Mouse (Mus musculus) gastrocnemius, postnatal 10 days (tissue): ENCODE measurements at regions not wholly inside any gene's neighbourhood (a gene's known extent, or its start where the extent isn't known, plus 50 kb on each side); places are given as distances from the start of the nearest gene placed in this dataset.

Experiments used
- DNase-seq: peaks from one replicate; pipeline ENCODE4 v3.0.0; 2021; ENCODE audit warnings: mixed read lengths

- no peak for DNase-seq
These were observed 297.8 kb upstream of the Runx1 start for GRCm38 (mm10) chr16:93123707-93124106.

GRCm38 (mm10) chr16:93116111-93116969, 290.4 kb upstream of the Runx1 start:
- no peak for DNase-seq

- no peak for DNase-seq
These were observed 285.0 kb upstream of the Runx1 start for GRCm38 (mm10) chr16:93110912-93111311.

- no peak for DNase-seq
These were observed 284.5 kb upstream of the Runx1 start for GRCm38 (mm10) chr16:93110451-93110850.

- DNase-seq: no peak
These were observed 283.9 kb upstream of the Runx1 start for GRCm38 (mm10) chr16:93109683-93110407.

- DNase-seq: no peak
These were observed 281.5 kb upstream of the Runx1 start for GRCm38 (mm10) chr16:93107524-93107845.

- DNase-seq: peak; percentile 58
These were observed 281.0 kb upstream of the Runx1 start for GRCm38 (mm10) chr16:93106811-93107523.

GRCm38 (mm10) chr16:93102174-93102573, 276.2 kb upstream of the Runx1 start:
- no peak for DNase-seq

- DNase-seq: no peak
These were observed 272.1 kb upstream of the Runx1 start for GRCm38 (mm10) chr16:93098057-93098456.

- DNase-seq: no peak
These were observed 270.2 kb upstream of the Runx1 start for GRCm38 (mm10) chr16:93096175-93096574.

GRCm38 (mm10) chr16:93092796-93093195, 266.8 kb upstream of the Runx1 start:
- no peak for DNase-seq

GRCm38 (mm10) chr16:93085227-93085883, 259.4 kb upstream of the Runx1 start:
- no peak for DNase-seq

GRCm38 (mm10) chr16:93083756-93084155, 257.8 kb upstream of the Runx1 start:
- no peak for DNase-seq

GRCm38 (mm10) chr16:93083142-93083541, 257.2 kb upstream of the Runx1 start:
- DNase-seq: no peak

- no peak for DNase-seq
These were observed 255.6 kb upstream of the Runx1 start for GRCm38 (mm10) chr16:93081533-93081932.

GRCm38 (mm10) chr16:93079660-93080390, 253.9 kb upstream of the Runx1 start:
- DNase-seq: peak; percentile 33

- DNase-seq: no peak
These were observed 253.0 kb upstream of the Runx1 start for GRCm38 (mm10) chr16:93078909-93079308.

- no peak for DNase-seq
These were observed 249.5 kb upstream of the Runx1 start for GRCm38 (mm10) chr16:93075488-93075887.

- DNase-seq: peak; percentile 57
These were observed 246.2 kb upstream of the Runx1 start for GRCm38 (mm10) chr16:93072156-93072555.

- DNase-seq: peak; percentile 17
These were observed 245.8 kb upstream of the Runx1 start for GRCm38 (mm10) chr16:93071726-93072125.

- DNase-seq: no peak
These were observed 240.9 kb upstream of the Runx1 start for GRCm38 (mm10) chr16:93066821-93067220.
